Comparison of ENCODE assay signal across 9 mouse cellular contexts in genomic region chr2:35928133-35928532, GRCm38 (mm10). TPM values are rescaled to one million over a fixed set of nuclear protein-coding genes. Genes with fewer than 3 reads are reported as not detected.
DNase-seq lines count a peak whose midpoint lies in the region; ATAC-seq lines count a peak whose summit lies in the region.
"Had no signal": no experiment of that assay in that cellular context is flagged by ENCODE, and none has a peak within 500 bp of the region (broad histone marks: within the 10 kb centered on the region; RNA-seq: fewer than 3 reads in every experiment).

No protein-coding gene starts in this region.

- intact Hi-C loops in left cerebral cortex, postnatal 36 days (cut with DNase I): no loop called here

- no peaks in the 10 kb centered on the region for H3K36me3 ChIP-seq in embryonic facial prominence, embryonic 14.5 days (ENCODE audit: control insufficient read depth, insufficient read depth, low read length)
- no peaks in the 10 kb centered on the region for H3K36me3 ChIP-seq in embryonic facial prominence, embryonic 10.5 days (replicated peaks)
- no peaks in the 10 kb centered on the region for H3K36me3 ChIP-seq in heart, embryonic 13.5 days
- no peaks in the 10 kb centered on the region for H3K36me3 ChIP-seq in liver, embryonic 11.5 days (ENCODE audit: control insufficient read depth, insufficient read depth, low read length)

- ATAC-seq in embryonic facial prominence, embryonic 14.5 days (ENCODE audit: low read depth): peak; percentile 67
- ATAC-seq in heart, embryonic 13.5 days (ENCODE audit: extremely low read depth, insufficient number of reproducible peaks, low FRiP score, low TSS enrichment): no peak
- ATAC-seq in liver, embryonic 11.5 days (replicated peaks; ENCODE audit: low FRiP score): no peak
- ATAC-seq in monocyte, adult 5-6 weeks (replicated peaks; ENCODE audit: insufficient number of reproducible peaks, low FRiP score, low TSS enrichment, poor library complexity, severe bottlenecking): no peak
- ATAC-seq: intestine, embryonic 16.5 days had no signal

- H3K9me3 ChIP-seq in embryonic facial prominence, embryonic 14.5 days (ENCODE audit: control insufficient read depth, low read length): no peaks in the 10 kb centered on the region
- H3K9me3 ChIP-seq in embryonic facial prominence, embryonic 10.5 days: no peaks in the 10 kb centered on the region
- H3K9me3 ChIP-seq in heart, embryonic 13.5 days: peaks cover 3% of the 10 kb centered on the region; the same call in 1 of the 2 replicates
- H3K9me3 ChIP-seq in liver, embryonic 11.5 days (ENCODE audit: control insufficient read depth, low read length): no peaks in the 10 kb centered on the region

- no peak overlapping the region for H3K9ac ChIP-seq in embryonic facial prominence, embryonic 14.5 days (ENCODE audit: low read depth, low read length)
- no peak overlapping the region for H3K9ac ChIP-seq in heart, embryonic 13.5 days
- no peak overlapping the region for H3K9ac ChIP-seq in liver, embryonic 11.5 days (ENCODE audit: low read depth, low read length)

- H3K27me3 ChIP-seq in embryonic facial prominence, embryonic 14.5 days (replicated peaks; ENCODE audit: control insufficient read depth, insufficient read depth, low read length): no peaks in the 10 kb centered on the region
- H3K27me3 ChIP-seq in embryonic facial prominence, embryonic 10.5 days (replicated peaks; ENCODE audit: low read depth, poor library complexity, severe bottlenecking): no peaks in the 10 kb centered on the region
- H3K27me3 ChIP-seq in heart, embryonic 13.5 days (replicated peaks): no peaks in the 10 kb centered on the region
- H3K27me3 ChIP-seq in liver, embryonic 11.5 days (replicated peaks; ENCODE audit: control insufficient read depth, insufficient read depth, low read length): no peaks in the 10 kb centered on the region

- no peak overlapping the region for H3K4me2 ChIP-seq in embryonic facial prominence, embryonic 14.5 days (ENCODE audit: low read depth, low read length)
- no peak overlapping the region for H3K4me2 ChIP-seq in heart, embryonic 13.5 days
- H3K4me2 ChIP-seq in liver, embryonic 11.5 days: no peak overlapping the region

- WGBS in embryonic facial prominence, embryonic 14.5 days: 56% methylated on average over 6 of the region's 6 CpGs
- 76% methylated on average over 6 of the region's 6 CpGs for WGBS in embryonic facial prominence, embryonic 10.5 days
- 29% methylated on average over 6 of the region's 6 CpGs for WGBS in heart, embryonic 13.5 days
- WGBS in liver, embryonic 11.5 days: 72% methylated on average over 6 of the region's 6 CpGs

- no peak overlapping the region for H3K4me3 ChIP-seq in embryonic facial prominence, embryonic 14.5 days (ENCODE audit: low read depth, low read length)
- no peak overlapping the region for H3K4me3 ChIP-seq in embryonic facial prominence, embryonic 10.5 days
- no peak overlapping the region for H3K4me3 ChIP-seq in heart, embryonic 13.5 days
- H3K4me3 ChIP-seq in liver, embryonic 11.5 days (ENCODE audit: low read depth, low read length): no peak overlapping the region

- no peaks in the 10 kb centered on the region for H3K4me1 ChIP-seq in embryonic facial prominence, embryonic 14.5 days (ENCODE audit: control insufficient read depth, insufficient read depth, low read length)
- no peaks in the 10 kb centered on the region for H3K4me1 ChIP-seq in embryonic facial prominence, embryonic 10.5 days
- peaks cover 11% of the 10 kb centered on the region for H3K4me1 ChIP-seq in heart, embryonic 13.5 days
- H3K4me1 ChIP-seq in liver, embryonic 11.5 days (replicated peaks; ENCODE audit: control insufficient read depth, insufficient read depth, low read length): no peaks in the 10 kb centered on the region

- DNase-seq in embryonic facial prominence, embryonic 14.5 days (ENCODE audit: low spot score): peak; percentile 87
- no peak for DNase-seq in embryonic facial prominence, embryonic 10.5 days (ENCODE audit: low spot score)
- peak; percentile 59 for DNase-seq in cerebellum, adult 9-10 months
- peak; percentile 39 to 44 for DNase-seq in left cerebral cortex, postnatal 36 days (ENCODE audit: low spot score in 2 of 2)
- DNase-seq in adrenal gland, postnatal 14 days: no peak
- DNase-seq in liver, embryonic 11.5 days (ENCODE audit: low spot score): no peak

- H3K27ac ChIP-seq in embryonic facial prominence, embryonic 14.5 days (replicated peaks; ENCODE audit: low read depth, low read length): no peak overlapping the region
- H3K27ac ChIP-seq in embryonic facial prominence, embryonic 10.5 days (replicated peaks): no peak overlapping the region
- H3K27ac ChIP-seq in heart, embryonic 13.5 days (replicated peaks): peak overlapping the region; percentile 59
- H3K27ac ChIP-seq in liver, embryonic 11.5 days (ENCODE audit: low read depth, low read length): no peak overlapping the region

RNA-seq across cellular contexts. Expression of gene Ttll11, which starts 51.6 kb away (rescaled TPM):
- polyA plus RNA-seq in embryonic facial prominence, embryonic 14.5 days (2014; fragmentation: Nextera tagmentation; extraction: Ambion mirVana): 1.8 and 2.0 TPM in 2 replicates
- polyA plus RNA-seq in embryonic facial prominence, embryonic 10.5 days (2016; fragmentation: Nextera tagmentation; extraction: Ambion mirVana): 0.55 and 0.85 TPM in 2 replicates
- 0.84 and 0.86 TPM in 2 replicates for polyA plus RNA-seq in heart, embryonic 13.5 days (2015; fragmentation: Nextera tagmentation; extraction: Ambion mirVana)
- total RNA-seq in left cerebral cortex, postnatal 36 days (2021): 10 to 100 TPM; 38.0 to 42.8 TPM
- 2.6 and 2.7 TPM in 2 replicates for total RNA-seq in adrenal gland, postnatal 14 days (2021)
- polyA plus RNA-seq in liver, embryonic 11.5 days (2014; fragmentation: Nextera tagmentation; extraction: Ambion mirVana): 0.36 and 0.45 TPM in 2 replicates
- total RNA-seq in monocyte, adult 5-6 weeks (2017): 1.6 TPM in 1 of 3 replicates, not detected in the others

Comparison
In these comparisons a context has a peak if more than half of its experiments do, and no peak if none do; other contexts are left out.
1. DNase-seq: peak in embryonic facial prominence, embryonic 14.5 days (single experiment), cerebellum, adult 9-10 months (single experiment) and left cerebral cortex, postnatal 36 days (2 of 2); none in embryonic facial prominence, embryonic 10.5 days (single experiment), adrenal gland, postnatal 14 days (single experiment) and liver, embryonic 11.5 days (single experiment).